Mouse (Mus musculus) kidney, postnatal 0 days (tissue): ENCODE results near the gene Oca2. TPM values are rescaled to one million over a fixed set of nuclear protein-coding genes. Genes with fewer than 3 reads are reported as not detected.
A peak's percentile ranks its signal among the peaks of the same experiment; 100 is the strongest.

ENCODE experiments used
- ATAC-seq: fragments of 200-750 bp; cut with Nextera tagmentation; replicated peaks from 2 replicates; pipeline ENCODE4 v1.8.0; 2017; ENCODE audit warnings: low read depth, moderate number of reproducible peaks, moderate TSS enrichment, moderate library complexity; ENCODE audit not compliant: low FRiP score
- DNase-seq: peaks from one replicate; pipeline ENCODE4 v3.0.0-alpha.2; 2016; ENCODE audit warnings: low spot score
- H3K27ac ChIP-seq: fragments of 300-500 bp; sonication (generic); 2 replicates; pipeline ENCODE4 v1.5.1; 2014; ENCODE audit warnings: mild to moderate bottlenecking
- H3K27me3 ChIP-seq: fragments of 300-500 bp; sonication (generic); 2 replicates; pipeline ENCODE4 v1.6.1; 2014; ENCODE audit warnings: low read length, mixed read lengths; ENCODE audit not compliant: insufficient read depth
- H3K36me3 ChIP-seq: fragments of 300-500 bp; sonication (generic); 2 replicates; pipeline ENCODE4 v1.6.1; 2014; ENCODE audit warnings: low read length, mixed read lengths; ENCODE audit not compliant: insufficient read depth
- H3K4me1 ChIP-seq: fragments of 300-500 bp; sonication (generic); replicated peaks from 2 replicates; pipeline ENCODE4 v1.6.1; 2014; ENCODE audit warnings: antibody characterized with exemption, low read length, mixed read lengths; ENCODE audit not compliant: insufficient read depth
- H3K4me2 ChIP-seq: fragments of 300-500 bp; sonication (generic); 2 replicates; pipeline ENCODE4 v1.6.1; 2014; ENCODE audit warnings: mild to moderate bottlenecking, low read length, moderate library complexity, mixed read lengths
- H3K4me3 ChIP-seq: fragments of 300-500 bp; sonication (generic); replicated peaks from 2 replicates; pipeline ENCODE4 v1.5.1; 2014; ENCODE audit warnings: low read depth, low read length
- H3K9ac ChIP-seq: fragments of 300-500 bp; sonication (generic); 2 replicates; pipeline ENCODE4 v1.6.1; 2014; ENCODE audit warnings: low read depth, low read length
- H3K9me3 ChIP-seq: fragments of 300-500 bp; sonication (generic); replicated peaks from 2 replicates; pipeline ENCODE4 v1.6.1; 2016; ENCODE audit warnings: low read length, inconsistent platforms, mixed read lengths
- CTCF ChIP-seq: IDR thresholded peaks from 2 replicates; pipeline ENCODE4 v1.5.1; 2016; ENCODE audit warnings: antibody characterized with exemption, low read depth, mild to moderate bottlenecking, moderate library complexity
- WGBS: fragments of 180-500 bp; shearing (Covaris S2); extraction: QIAGEN DNeasy Blood & Tissue Kit; methylation state at CpG from one replicate; pipeline ENCODE4 v1.1.7; 2014; 5-methylcytosine and 5-hydroxymethylcytosine counted together
- polyA plus RNA-seq: library from polyadenylated mRNA; unstranded; fragments of >200 nt; fragmentation: Nextera tagmentation; extraction: Ambion mirVana; gene quantifications from 2 replicates; pipeline ENCODE4 v1.2.1, GENCODE M21; 2015

The Oca2 gene
- polyA plus RNA-seq, 1 experiment from 2014 or later: 0.09 TPM

GRCm38 (mm10) chr7:56220811-56221210, 18.7 kb upstream of the Oca2 start:
- peaks cover 50% of the 10 kb centered on the region for H3K36me3 ChIP-seq
- no peak for ATAC-seq
- WGBS: 85% methylated on average over 6 of the region's 6 CpGs
- H3K4me3 ChIP-seq: no peak overlapping the region
- no peak for TF ChIP-seq CTCF
- DNase-seq: no peak
- H3K9me3 ChIP-seq: no peaks in the 10 kb centered on the region
- no peaks in the 10 kb centered on the region for H3K27me3 ChIP-seq
- no peak overlapping the region for H3K9ac ChIP-seq
- no peaks in the 10 kb centered on the region for H3K4me1 ChIP-seq
- no peak overlapping the region for H3K27ac ChIP-seq
- no peak overlapping the region for H3K4me2 ChIP-seq

DNA sequence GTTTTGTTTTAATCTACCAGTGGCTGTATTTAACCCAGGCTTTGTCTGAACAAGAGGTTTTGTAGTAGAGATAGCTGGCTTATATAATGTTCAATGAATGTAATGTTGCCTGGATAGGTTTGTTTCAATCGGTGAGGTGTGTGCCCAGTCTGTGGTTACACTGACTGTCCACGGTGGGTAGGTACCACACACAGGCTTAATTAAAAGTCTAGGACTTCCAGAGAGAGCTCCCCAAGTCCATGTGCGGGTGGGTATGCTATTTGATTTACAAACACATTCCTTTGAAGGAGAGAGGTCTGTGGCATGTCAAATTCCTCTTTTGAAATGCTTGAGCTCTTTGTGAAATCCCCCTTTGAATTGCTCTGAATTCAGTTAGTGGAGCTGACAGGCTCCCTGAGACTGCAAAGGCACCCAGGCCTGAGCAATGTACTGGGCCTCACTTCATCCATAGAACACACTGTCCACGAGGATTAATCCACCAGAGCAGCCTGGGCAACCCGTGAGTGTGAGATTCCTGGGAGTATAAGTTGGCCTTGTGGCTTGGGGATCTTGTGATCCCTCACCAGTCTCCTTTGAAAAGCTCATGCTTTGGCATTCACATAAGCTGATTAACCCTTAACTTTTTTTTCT, 3.7 kb upstream of the Oca2 start:
- 0 out of 2 replicates have a peak, but pooled peaks cover 2% of the 10 kb centered on the region for H3K36me3 ChIP-seq
- DNase-seq: peak; percentile 10
- ATAC-seq: no peak
- no peak overlapping the region for H3K4me2 ChIP-seq
- no peaks in the 10 kb centered on the region for H3K4me1 ChIP-seq
- no peak for TF ChIP-seq CTCF
- H3K27ac ChIP-seq: no peak overlapping the region
- no peaks in the 10 kb centered on the region for H3K27me3 ChIP-seq
- H3K9ac ChIP-seq: no peak overlapping the region
- H3K4me3 ChIP-seq: no peak overlapping the region
- H3K9me3 ChIP-seq: no peaks in the 10 kb centered on the region
- 53% methylated on average over 5 of the region's 5 CpGs for WGBS

DNA sequence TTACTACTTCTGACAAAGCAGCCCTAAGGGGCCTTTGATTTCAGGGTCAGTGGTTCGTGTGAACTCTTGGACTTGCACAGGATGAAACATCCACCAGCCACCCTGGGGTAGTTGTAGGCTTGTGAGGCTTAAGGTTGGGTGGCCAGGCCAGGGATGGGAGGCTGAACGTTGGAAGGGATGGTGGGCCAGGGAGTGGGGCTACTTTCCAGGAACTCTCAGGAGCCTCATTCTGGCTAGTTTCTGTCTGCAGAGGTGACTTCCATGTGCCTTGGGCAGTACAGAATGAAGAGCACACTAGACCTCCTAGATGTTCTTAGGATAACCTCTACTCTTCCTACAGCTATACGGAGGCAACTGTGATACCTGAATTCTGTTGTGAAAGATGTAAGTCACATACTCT, 2.9 kb upstream of the Oca2 start:
- Histone ChIP-seq H3K4me3 (no peak overlapping the region), H3K27ac (no peak overlapping the region), H3K9ac (no peak overlapping the region), H3K9me3 (no peaks in the 10 kb centered on the region), H3K4me1 (no peaks in the 10 kb centered on the region), H3K36me3 (no peaks in the 10 kb centered on the region), H3K4me2 (no peak overlapping the region), H3K27me3 (no peaks in the 10 kb centered on the region)
- ATAC-seq: no peak
- WGBS: 75% methylated on average over 3 of the region's 3 CpGs
- no peak for DNase-seq
- no peak for TF ChIP-seq CTCF

GRCm38 (mm10) chr7:56254568-56254967, 15.0 kb downstream of the Oca2 start:
- DNase-seq (no peak), ATAC-seq (no peak)
- no peaks in the 10 kb centered on the region for H3K4me1 ChIP-seq
- H3K36me3 ChIP-seq: no peaks in the 10 kb centered on the region
- H3K4me3 ChIP-seq: no peak overlapping the region
- H3K9ac ChIP-seq: no peak overlapping the region
- no peak overlapping the region for H3K4me2 ChIP-seq
- 90% methylated on average over 10 of the region's 10 CpGs for WGBS
- H3K27ac ChIP-seq: no peak overlapping the region
- no peaks in the 10 kb centered on the region for H3K27me3 ChIP-seq
- no peaks in the 10 kb centered on the region for H3K9me3 ChIP-seq
- no peak for TF ChIP-seq CTCF

DNA sequence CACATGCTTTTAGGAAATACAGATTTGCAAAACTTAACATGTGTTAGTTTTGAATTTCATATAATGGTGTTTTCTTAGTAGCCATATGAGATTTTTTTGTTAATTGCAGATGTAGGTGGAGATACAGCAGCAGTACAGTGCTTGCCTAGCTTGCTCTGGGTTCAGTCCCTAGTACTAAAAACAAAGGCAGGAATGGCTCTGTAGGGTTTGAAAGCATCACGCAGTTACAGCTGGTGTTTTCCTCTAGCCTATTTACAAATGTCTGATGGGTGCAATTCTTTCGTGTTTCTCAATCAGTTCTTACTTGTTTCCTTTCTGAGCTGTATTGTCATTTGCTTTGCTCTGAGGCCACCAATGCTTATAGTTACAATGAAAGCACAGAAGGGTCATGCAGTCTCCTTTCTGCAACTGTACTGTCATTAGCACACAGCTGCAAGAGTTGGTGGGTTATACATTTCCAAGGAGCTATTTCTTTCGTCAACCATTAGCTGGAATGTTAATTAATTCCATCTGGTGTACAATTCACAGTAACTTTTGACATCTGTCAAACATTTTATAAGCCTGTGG, 18.4 kb downstream of the Oca2 start:
- Histone ChIP-seq H3K9ac (no peak overlapping the region), H3K27ac (no peak overlapping the region), H3K4me2 (no peak overlapping the region), H3K4me1 (no peaks in the 10 kb centered on the region), H3K9me3 (no peaks in the 10 kb centered on the region), H3K27me3 (no peaks in the 10 kb centered on the region), H3K36me3 (no peaks in the 10 kb centered on the region), H3K4me3 (no peak overlapping the region)
- 65% methylated on average over 3 of the region's 3 CpGs for WGBS
- no peak for ATAC-seq
- DNase-seq: no peak
- TF ChIP-seq CTCF: no peak

DNA sequence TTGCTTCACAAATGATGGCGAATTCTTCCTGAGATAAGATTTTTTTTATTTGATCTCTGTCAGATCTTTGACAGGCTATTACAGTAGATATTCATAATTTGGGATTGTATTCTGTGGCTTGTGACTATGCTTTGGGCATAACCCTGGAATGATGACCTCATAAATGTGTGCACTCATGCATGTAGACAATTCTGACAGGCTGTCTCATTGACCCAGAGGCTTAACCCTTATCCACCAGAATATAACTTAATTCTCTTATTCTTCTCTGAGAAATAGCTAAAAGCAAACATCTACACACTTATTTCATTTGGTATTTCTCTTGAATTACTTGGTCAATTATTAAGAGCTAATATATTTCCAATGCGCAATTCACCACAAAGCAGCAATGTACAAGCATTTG, 37.9 kb downstream of the Oca2 start:
- Histone ChIP-seq H3K9me3 (no peaks in the 10 kb centered on the region), H3K36me3 (no peaks in the 10 kb centered on the region), H3K4me3 (no peak overlapping the region), H3K4me1 (no peaks in the 10 kb centered on the region), H3K4me2 (no peak overlapping the region), H3K27me3 (no peaks in the 10 kb centered on the region), H3K27ac (no peak overlapping the region), H3K9ac (no peak overlapping the region)
- ATAC-seq: no peak
- TF ChIP-seq CTCF: no peak
- WGBS: 85% methylated on average over 2 of the region's 2 CpGs
- no peak for DNase-seq
